Mouse (Mus musculus): ENCODE measurements around the gene P2rx4.

Gene P2rx4

DNA sequence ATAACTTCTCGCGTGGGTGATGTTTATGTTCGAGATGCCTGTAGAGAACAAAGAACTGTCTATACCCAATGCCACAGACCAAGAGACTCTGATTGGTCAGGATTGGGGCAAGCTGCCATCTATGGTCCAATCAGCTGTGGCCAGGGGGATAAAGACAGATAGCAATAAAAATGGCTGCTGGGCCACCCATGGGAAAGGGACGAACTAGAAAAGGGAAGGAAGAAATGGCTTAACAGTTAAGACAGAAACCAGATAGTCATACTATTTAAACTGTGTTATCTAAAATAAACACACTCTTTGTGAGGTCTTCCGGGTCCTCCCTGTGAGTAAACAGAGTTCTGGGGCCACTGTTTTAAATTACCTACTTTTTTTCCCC is 6.5 kb upstream of the P2rx4 start:
- intact Hi-C loops (cut with DNase I): no loop called here

DNA sequence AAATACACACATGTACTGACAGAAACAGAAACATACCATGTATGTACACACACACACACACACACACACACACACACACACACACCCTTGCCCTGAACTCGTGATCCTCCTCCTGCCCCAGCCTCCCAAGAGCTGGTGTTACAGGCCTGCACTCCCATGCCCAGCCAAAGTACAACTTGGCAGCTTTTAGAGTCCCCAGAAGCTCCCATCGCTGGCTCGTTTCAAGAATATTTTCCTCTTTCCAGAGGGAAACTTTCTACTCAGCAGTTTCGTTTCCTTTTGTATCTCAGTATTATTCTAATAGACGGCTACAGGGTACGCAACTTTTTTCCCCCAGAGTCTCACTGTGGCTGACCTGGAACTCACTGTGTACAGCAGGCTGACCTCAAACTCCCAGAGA is 5.2 kb upstream of the P2rx4 start:
- intact Hi-C loops (cut with DNase I): no loop called here

DNA sequence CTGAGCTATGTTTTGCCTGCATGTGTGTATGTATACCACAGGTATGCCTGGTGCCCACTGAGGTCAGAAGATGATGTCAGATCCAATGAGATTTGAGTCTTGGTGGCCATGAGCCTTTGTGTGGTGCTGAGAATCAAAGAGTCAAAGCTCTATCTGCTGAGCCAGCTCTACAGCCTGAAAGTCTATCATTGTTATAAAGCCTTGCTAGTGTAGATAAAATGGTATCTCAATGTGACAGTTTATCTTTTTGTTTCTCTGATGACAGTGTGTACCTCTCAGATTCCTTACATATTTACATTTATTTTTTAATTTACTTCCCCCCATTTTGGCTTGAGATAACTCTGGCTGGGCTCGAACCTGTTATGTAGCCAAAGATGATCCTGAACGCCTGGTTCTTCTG is 3.8 kb upstream of the P2rx4 start:
- intact Hi-C loops (cut with DNase I): no loop called here

DNA sequence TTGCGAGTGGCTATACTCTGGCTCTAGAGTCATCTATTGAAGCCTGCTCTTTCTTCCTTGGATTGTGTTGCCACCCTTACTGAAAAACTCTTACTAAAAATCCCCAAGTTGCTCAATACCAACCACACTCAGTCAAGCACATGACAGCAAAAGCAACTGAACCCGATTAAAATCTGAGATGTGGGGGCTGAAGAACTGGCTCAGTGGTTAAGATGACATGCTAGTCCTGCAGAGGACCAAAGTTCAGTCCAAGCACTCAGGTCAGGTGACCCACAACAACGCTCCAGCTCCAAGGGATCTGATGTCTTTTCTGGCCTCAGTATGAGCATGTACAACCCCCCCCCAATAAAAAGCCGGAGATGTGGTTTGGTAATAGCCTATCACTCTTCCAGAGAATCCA is 2.8 kb upstream of the P2rx4 start:
- intact Hi-C loops (cut with DNase I): no loop called here

DNA sequence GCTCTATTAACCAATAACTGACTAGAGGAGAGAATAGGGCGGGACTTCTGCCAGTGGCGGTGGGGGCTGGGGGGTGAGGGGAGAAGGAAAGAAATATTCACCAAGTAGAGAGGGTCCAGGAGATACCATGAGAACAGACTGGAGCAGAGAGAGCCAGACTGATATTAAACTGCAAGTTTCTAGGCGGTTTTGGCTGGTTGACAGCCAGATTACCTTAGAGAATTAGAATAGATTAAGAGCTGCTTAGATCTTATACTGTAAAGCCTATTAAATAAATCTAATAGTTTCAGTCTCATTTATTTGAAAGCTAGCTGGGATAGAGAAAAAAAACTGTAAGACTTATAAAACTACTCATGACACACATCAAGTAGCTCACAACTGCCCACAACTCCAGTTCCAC is 2.2 kb upstream of the P2rx4 start:
- intact Hi-C loops (cut with DNase I): no loop called here

DNA sequence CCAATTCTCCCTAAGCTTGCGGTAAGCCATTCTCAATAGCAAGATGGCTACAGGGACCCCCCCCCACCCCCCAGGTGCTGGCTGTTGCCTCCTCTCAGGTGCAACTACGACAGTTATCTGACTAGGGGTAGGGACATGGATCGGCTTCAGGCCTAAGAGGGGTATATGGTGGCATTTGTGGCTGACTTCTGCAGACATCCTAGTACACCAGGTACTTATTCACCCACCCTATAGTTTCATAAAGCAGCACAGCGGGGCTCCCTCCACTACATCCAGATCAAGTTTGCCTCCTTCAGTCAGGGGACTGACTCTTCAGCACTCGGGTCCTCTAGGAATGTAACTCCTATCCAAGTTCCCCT is 448 bp upstream of the P2rx4 start:
- intact Hi-C loops (cut with DNase I): no loop called here

DNA sequence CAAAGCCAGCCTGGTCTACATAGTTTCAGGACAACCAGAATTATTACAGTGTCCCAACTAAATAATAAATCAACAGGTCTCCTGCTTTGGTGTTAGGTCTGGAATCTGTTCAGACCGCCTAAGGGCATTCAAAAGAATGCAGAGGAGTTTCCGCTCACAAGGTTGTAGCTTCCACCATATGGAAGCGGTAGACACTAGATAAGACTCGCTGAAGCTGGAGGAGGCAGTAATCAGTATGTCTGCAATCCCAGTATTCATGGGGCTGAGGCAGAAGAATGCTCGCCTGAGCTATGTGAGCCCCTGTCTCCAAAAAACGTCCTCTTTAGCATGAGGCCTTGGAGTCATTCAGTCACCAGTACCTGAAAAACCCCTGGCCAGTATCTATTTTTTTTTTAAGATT is 1.5 kb downstream of the P2rx4 start:
- intact Hi-C loops (cut with DNase I): no loop called here

DNA sequence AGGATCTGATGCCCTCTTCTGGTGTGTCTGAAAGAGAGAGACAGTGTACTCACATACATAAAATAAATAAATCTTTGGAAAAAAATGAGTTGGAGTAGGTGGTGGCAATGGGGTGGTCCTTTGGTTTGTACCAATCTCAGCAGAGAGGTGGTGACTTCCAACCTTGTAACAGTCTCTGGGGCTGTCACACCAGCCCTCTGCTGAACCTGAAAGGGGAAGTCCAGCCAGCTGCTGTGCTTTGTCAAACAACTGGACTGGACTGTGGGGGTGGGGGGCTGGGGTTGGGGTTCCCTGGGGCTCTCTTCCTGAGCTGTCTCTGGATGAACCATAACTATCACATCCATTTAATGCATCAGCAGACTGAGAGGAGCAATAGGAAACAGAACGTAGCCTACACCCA is 8.4 kb downstream of the P2rx4 start:
- intact Hi-C loops (cut with DNase I): no loop called here

DNA sequence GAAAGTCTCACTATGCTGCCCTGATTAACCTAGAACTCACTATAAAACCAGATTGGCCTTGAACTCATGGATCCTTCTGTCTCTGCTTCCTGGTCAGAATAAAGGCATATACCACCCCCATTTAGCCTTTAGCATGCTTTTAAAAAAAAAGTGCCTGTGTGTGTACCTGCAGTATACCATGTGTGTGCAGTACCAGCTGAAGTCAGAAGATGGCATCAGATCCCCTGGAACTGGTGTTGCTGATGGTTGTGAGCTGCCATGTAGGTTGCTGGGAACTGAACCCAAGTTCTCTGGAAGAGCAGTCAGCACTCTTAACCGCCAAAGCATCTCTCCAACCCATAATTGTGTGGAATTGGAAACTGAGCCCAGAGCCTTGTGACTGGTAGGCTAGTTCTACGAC is 9.4 kb downstream of the P2rx4 start:
- intact Hi-C loops (cut with DNase I): no loop called here

DNA sequence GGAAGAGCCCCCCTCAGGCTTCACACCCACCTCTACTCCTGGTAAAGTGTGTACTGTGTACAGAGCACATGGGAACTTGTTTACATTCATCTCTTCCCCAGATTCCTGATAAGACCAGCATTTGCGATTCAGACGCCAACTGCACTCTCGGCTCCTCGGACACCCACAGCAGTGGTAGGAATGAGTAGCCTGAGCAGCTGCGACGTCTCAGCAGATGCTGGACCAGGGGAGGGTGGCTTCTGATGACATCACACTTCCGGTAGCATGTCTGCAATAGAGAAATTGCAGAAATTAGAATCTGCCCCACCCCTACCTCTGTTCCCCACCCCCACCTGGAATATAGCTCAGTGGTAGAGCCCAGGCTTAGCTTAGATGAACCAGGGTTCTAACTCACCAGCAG is 11.1 kb downstream of the P2rx4 start:
- intact Hi-C loops (cut with DNase I): no loop called here

DNA sequence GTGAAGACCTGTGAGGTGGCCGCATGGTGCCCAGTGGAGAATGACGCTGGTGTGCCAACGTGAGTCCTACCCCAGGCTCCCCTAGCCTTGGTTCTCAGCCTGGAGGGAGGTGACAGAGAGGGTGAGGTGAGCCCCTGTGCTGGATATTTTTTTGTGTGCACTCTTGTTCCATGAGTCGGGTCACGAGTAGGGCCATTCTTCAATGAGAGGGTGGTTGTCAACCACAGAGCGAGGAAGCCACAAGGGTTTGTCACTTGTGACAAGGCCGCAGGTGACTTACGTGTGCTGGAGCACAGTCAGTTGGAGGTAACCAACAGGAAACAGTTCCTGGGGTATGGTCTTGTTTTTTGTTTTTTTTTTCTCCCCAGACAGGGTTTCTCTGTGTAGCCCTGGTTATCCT is 11.8 kb downstream of the P2rx4 start:
- intact Hi-C loops (cut with DNase I): no loop called here

DNA sequence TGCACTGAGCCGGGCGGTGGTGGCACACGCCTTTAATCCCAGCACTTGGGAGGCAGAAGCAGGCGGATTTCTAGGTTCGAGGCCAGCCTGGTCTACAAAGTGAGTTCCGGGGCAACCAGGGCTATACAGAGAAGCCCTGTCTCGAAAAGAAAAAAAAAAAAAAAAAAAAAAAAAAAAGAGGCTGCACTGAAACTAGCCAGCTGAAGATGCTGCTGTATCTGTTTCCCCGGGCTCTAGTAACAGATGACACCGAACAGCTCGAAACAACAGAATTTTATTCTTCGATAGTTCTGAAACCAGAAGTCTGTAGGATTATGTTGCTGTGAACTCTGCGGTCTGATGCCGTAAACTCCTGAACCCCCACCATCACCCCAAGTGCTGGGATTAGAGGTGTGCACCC is 18.1 kb downstream of the P2rx4 start:
- intact Hi-C loops (cut with DNase I): loop anchor here (5.0 kb wide), 2 partner anchors 93 to 323 kb away; no protein-coding TSS in a partner anchor

DNA sequence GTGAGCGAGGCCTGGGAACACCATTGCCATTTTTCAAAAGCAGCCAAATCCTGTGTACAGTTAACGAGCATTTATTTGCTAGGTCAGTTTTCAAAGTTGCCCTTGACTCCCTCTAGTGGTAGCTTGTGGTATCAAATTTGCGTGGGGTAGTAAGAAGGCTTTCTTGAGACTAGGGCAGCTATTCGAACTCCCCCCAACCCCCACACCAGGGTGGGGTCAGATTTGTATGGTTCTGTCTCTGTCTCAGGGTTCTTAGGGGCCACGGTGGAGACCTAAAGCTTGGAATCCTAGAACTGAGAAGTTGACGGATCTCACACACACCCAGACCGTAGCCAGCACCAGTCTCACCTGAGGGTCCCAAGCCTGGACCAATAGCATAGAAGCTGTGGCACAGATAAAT is 18.7 kb downstream of the P2rx4 start:
- intact Hi-C loops (cut with DNase I): loop anchor here (5.0 kb wide), 2 partner anchors 94 to 324 kb away; no protein-coding TSS in a partner anchor

DNA sequence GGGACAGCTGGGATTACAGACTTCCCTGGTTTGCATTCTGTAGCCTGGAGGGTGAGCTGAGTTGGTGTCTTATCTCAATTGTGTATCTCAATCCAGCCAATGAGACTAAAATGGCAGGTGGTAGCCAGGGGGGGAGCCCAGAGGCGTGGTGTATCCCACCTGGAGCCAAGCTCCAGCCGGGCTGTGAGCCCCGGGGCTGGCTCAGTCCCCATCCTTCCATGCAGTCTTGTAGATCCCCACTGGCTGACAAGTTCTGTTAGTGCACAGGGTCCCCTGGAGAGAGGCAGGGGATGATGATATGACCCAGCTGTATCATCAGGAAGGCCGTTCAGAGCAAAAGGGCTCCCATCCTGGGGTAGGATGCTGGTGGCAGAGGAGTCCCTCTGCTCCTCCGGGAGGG is 19.3 kb downstream of the P2rx4 start:
- intact Hi-C loops (cut with DNase I): loop anchor here (5.0 kb wide), 2 partner anchors 94 to 324 kb away; no protein-coding TSS in a partner anchor

DNA sequence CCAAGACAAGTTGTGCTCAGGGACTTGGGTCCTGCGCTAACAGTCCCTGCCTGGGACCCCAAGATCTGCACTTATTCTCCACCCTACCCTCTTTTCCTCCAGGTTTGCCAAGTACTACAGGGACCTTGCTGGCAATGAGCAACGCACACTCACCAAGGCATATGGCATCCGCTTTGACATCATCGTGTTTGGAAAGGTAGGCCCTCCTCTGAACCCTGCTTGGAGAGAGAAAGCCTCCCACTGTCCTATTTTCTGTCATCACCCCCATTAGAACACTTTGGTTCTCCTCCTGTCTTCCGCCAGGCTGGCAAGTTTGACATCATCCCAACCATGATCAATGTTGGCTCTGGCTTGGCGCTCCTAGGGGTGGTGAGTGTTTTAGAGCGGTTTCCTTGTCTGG is 19.8 kb downstream of the P2rx4 start:
- intact Hi-C loops (cut with DNase I): loop anchor here (5.0 kb wide), 2 partner anchors 95 to 325 kb away; no protein-coding TSS in a partner anchor

DNA sequence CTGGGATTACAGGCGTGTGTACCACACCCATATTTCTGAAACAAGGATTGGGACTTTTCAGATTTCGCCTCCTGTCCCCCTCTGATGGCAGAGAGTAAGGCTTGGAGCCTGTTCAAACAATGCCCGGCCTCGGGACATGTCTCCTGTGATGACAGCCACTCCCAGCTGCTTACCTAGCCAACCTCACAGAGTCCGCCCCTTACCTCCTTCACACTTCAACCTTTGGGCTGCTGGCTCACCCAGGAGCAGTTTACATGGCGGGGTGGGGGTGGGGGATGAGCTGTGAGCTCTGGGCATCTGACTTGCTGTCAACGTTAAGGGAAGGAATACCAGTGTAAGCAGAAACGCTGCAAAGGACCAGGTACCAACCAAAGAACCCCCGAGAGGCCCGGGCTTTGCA is 23.4 kb downstream of the P2rx4 start:
- intact Hi-C loops (cut with DNase I): no loop called here

DNA sequence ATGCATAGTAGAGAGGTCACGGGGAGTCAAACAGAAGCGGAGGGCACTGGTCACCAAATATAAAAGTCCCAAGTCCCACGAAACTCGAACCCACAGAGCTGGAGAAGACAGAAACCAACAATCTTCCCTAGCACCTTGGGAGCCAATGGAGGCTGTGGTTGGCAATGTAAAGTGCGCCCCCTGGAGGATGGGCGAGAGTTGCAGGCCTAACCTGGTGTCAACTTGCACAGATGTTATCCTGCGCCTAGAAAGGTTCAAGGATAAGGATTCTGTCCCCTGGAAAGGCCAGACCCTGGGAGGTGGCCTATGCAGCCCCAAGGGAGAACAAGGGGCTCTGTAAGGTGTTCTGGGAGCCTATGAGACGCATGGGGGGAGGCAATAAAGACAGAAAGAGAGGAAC is 24.0 kb downstream of the P2rx4 start:
- intact Hi-C loops (cut with DNase I): no loop called here

DNA sequence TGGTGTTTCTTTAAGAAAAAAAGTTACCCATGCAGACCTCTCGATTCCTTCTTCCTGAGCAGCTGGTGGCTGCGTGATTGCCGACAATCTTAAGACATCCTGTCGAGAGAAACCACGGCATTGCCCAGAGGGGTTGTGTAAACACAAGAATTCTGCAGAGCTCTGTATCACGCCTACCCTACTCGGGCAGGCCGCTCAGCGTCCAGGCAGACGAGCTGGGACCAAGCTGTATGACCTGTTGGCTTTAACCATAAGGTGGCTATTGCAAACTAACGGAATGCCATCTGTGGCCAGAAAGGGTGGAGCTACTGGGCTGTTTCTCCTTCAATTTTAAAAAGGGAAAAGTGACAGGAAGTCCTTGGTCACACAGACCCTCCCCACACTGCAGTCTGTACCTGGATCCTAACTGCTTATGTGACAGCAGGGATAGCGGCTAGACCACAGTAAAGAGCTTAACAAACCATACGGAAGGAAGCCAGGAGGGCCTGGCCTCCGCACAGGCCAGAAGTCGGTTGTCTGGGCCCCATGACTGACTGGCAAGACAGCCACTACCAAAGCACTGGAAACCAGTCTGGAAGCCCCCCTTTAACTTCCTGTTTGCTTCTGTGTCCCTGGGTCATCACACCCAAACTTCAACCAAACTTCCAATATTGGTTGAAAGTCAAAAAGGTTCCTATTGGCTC is 24.8 kb downstream of the P2rx4 start:
- intact Hi-C loops (cut with DNase I): no loop called here

DNA sequence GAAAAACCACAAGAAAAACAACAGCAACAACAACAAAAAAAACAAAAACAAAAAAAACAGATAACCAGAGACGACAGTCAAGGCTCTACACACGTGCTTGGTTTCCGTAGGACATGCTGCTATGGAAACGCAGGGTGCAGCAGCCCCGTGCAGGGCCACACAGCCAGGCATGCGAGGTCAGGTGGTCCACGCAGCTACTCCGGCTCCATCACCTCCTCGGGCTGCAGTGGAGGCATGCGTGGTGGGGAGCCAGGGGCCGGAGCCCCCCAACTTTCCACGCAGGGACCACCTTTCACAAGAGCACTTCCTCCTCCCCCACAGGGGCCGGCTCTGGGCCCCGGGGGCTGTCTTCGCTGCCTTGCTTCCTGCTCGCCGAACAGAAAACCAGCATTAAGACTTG is 26.5 kb downstream of the P2rx4 start:
- intact Hi-C loops (cut with DNase I): no loop called here

DNA sequence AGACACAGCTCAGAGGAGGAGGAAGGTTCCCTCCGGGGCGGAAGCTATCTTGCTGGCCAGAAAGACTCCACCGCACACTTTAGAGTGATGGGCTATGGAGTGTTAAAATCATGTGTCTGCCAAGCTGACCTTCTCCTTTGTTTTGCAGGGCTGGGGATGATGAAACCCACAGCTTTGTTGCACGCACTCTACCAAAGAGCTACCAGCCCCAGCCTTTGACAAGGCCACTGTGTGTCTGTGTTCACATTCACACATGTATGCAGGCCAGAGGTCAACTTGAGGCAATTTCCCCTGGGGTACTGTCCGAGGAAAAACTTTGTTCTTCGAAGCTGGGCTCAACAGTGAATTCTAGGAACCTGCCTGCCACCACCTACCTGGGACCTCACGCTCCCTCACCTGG is 28.5 kb downstream of the P2rx4 start:
- intact Hi-C loops (cut with DNase I): no loop called here

DNA sequence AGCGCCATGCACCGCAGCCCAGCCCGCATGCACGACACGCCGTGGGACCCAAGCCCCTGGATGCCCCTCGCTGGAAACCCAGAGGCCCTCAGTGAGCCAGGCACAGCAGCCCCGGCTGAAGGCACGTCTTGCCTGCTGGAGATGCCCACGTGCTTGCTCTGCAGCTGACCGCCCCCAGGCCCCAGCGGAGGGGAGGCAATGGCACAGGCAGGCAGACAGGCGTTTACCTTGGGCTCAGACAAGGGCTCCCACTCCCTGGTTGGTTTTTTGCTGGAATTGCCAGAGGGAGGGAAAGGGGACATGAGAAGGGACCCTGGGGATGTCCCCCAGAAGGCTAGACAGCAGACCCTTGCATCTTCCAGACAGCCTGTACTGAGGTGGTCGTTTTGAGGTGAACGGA is 29.4 kb downstream of the P2rx4 start:
- intact Hi-C loops (cut with DNase I): no loop called here

DNA sequence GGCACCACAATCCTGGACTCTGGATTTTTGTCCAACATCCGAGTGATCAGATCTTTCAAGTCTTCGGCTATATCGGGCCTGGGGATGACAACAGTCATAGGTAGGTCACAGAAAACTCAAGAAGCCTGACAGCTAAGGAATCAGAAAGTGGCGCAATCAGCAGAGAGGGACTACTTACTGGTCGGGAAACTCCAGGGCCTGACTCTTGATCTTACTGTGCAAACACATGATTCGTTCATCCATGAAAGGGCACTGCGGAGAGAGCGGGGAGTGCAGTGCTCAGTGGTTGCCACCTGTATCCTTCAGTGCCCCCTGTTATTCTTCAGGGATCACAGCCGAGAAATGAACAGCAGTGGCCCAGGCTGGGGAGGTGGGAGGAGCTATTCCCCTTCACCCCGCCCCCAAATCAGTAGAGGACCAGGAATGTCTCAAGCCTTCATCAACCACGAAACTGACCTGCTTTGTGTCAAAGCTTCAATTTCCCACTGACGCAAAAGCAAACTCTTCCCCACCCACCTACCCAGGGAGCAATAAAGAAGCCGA is 36.6 kb downstream of the P2rx4 start:
- intact Hi-C loops (cut with DNase I): no loop called here

DNA sequence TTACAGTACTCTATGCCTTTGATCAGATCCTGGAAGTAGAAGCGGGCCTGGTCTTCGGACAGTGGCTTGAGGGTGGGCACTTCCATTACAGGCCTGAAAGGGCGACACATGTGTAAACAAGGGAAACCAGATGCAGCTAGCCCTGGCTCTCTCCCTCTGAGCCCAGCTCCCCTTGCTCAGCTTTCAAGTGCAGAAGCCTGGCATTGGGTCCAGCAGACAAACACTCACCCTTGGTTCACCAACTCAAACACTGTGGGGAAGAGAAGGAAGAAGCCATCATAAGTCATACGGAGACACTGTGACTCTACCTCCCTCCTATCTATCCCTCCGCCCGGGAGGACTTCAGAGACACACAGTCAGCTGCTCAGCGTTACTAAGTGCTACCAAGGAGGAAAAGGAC is 40.6 kb downstream of the P2rx4 start:
- intact Hi-C loops (cut with DNase I): no loop called here

DNA sequence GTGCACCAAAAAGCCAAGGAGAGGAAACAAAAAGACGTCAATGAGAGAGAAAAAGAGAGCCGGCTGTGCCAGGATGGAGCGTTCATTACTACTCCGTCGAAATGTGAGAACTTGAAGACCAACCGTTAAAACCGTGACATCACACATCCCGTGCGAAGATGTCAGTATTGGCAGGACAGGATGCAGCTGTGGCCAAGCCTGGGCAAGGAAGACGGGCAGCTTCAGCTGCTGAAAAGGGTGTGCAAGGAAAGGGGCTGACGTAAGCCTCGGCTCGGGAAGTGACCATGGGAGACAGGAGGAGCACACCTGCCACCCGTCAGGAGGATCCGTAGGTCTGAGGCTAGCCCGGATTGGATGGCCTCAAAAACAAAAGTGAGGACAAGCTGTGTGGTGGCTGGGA is 47.1 kb downstream of the P2rx4 start:
- intact Hi-C loops (cut with DNase I): no loop called here
